Mouse (Mus musculus) midbrain, embryonic 13.5 days (tissue): ENCODE results near the gene Hdac7. TPM values are rescaled to one million over a fixed set of nuclear protein-coding genes. Genes with fewer than 3 reads are reported as not detected.
A peak's percentile ranks its signal among the peaks of the same experiment; 100 is the strongest.

ENCODE experiments used
- ATAC-seq: fragments of 200-750 bp; cut with Nextera tagmentation; 2 replicates; pipeline ENCODE4 v1.8.0; 2017; ENCODE audit warnings: mild to moderate bottlenecking, moderate TSS enrichment, moderate library complexity
- H3K27ac ChIP-seq: fragments of 300-500 bp; sonication (generic); 2 replicates; pipeline ENCODE4 v1.5.1; 2015; ENCODE audit warnings: inconsistent platforms, mild to moderate bottlenecking, moderate library complexity
- H3K27me3 ChIP-seq: fragments of 300-500 bp; sonication (generic); 2 replicates; pipeline ENCODE4 v1.6.1; 2015; ENCODE audit warnings: mild to moderate bottlenecking, inconsistent platforms
- H3K36me3 ChIP-seq: fragments of 300-500 bp; sonication (generic); 2 replicates; pipeline ENCODE4 v1.6.1; 2015; ENCODE audit warnings: mild to moderate bottlenecking, inconsistent platforms
- H3K4me1 ChIP-seq: fragments of 300-500 bp; sonication (generic); replicated peaks from 2 replicates; pipeline ENCODE4 v1.6.1; 2015; ENCODE audit warnings: inconsistent platforms
- H3K4me2 ChIP-seq: fragments of 300-500 bp; sonication (generic); replicated peaks from 2 replicates; pipeline ENCODE4 v1.6.1; 2015; ENCODE audit warnings: moderate library complexity, mild to moderate bottlenecking, inconsistent platforms
- H3K4me3 ChIP-seq: fragments of 300-500 bp; sonication (generic); replicated peaks from 2 replicates; pipeline ENCODE4 v1.5.1; 2015; ENCODE audit warnings: mild to moderate bottlenecking, inconsistent platforms
- H3K9ac ChIP-seq: fragments of 300-500 bp; sonication (generic); replicated peaks from 2 replicates; pipeline ENCODE4 v1.6.1; 2015; ENCODE audit warnings: mild to moderate bottlenecking, inconsistent platforms
- H3K9me3 ChIP-seq: fragments of 300-500 bp; sonication (generic); 2 replicates; pipeline ENCODE4 v1.6.1; 2016; ENCODE audit warnings: mild to moderate bottlenecking, inconsistent platforms
- WGBS: fragments of 180-500 bp; shearing (Covaris S2); methylation state at CpG from one replicate; pipeline ENCODE4 v1.1.7; 2015; 5-methylcytosine and 5-hydroxymethylcytosine counted together
- polyA plus RNA-seq: library from polyadenylated mRNA; unstranded; fragments of >200 nt; fragmentation: Nextera tagmentation; extraction: Ambion mirVana; gene quantifications from 2 replicates; pipeline ENCODE4 v1.2.1, GENCODE M21; 2015

Hdac7 gene
- polyA plus RNA-seq, 1 experiment from 2014 or later: 31.4 TPM

DNA sequence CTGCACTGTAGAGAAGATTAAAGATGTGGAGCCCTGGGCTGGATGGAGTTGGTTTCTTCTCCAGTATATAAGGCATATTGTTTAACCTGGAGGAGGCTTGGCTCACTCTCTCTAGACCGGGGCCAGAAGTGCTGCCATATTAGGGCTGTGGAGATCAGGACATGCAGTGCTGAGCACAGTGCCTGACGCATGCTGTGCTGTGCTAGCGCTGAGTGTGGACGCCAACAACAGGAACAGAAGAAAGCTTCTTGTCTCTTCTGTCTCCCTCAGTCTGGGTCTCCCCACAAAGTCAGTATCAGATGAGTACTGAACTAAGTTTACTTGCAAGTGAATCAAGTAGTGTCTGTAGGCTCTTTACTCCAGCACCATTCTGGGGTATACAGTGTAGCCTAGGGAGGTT is 4.8 kb downstream of the Hdac7 start:
- H3K4me2 ChIP-seq: no peak overlapping the region
- no peak overlapping the region for H3K4me3 ChIP-seq
- 77% methylated on average over 4 of the region's 4 CpGs for WGBS
- H3K9me3 ChIP-seq: no peaks in the 10 kb centered on the region
- no peaks in the 10 kb centered on the region for H3K36me3 ChIP-seq
- H3K27ac ChIP-seq: no peak overlapping the region
- no peak overlapping the region for H3K9ac ChIP-seq
- no peaks in the 10 kb centered on the region for H3K27me3 ChIP-seq
- H3K4me1 ChIP-seq: peaks cover 7% of the 10 kb centered on the region; the same call in 1 of the 2 replicates
- ATAC-seq: no peak

DNA sequence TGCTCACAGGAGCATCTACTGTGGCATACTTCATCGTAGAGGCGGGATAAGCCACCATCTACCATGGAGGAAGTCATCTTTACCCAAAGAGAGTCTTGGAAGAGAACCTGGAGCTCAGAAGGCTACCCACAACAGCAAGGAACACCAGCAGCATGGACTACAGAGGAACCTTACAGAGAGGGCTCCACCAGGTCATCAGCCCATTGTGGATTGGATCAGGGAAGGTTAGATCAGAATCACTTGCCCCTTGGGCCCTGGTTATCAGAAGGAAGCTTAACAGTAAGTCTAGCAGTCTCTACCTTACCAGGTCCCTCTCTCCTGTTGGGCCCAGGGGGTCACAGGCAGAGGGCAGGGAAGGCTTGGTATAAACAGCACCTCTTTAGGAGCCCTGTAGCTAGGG is 5.3 kb downstream of the Hdac7 start:
- Histone ChIP-seq H3K27ac (no peak overlapping the region), H3K36me3 (no peaks in the 10 kb centered on the region), H3K27me3 (no peaks in the 10 kb centered on the region), H3K9ac (no peak overlapping the region), H3K4me2 (no peak overlapping the region), H3K4me1 (peaks cover 7% of the 10 kb centered on the region; the same call in 1 of the 2 replicates), H3K9me3 (no peaks in the 10 kb centered on the region), H3K4me3 (no peak overlapping the region)
- ATAC-seq: no peak
- 93% methylated on average over 2 of the region's 2 CpGs for WGBS

GRCm38 (mm10) chr15:97838395-97838794 is 5.9 kb downstream of the Hdac7 start:
- Histone ChIP-seq H3K9ac (no peak overlapping the region), H3K4me2 (no peak overlapping the region), H3K4me3 (no peak overlapping the region), H3K9me3 (no peaks in the 10 kb centered on the region), H3K27ac (no peak overlapping the region), H3K4me1 (peaks cover 9% of the 10 kb centered on the region; the same call in 1 of the 2 replicates), H3K36me3 (no peaks in the 10 kb centered on the region), H3K27me3 (peaks cover 3% of the 10 kb centered on the region; the same call in 1 of the 2 replicates)
- WGBS: 73% methylated on average over 4 of the region's 4 CpGs
- ATAC-seq: no peak

GRCm38 (mm10) chr15:97837491-97838061 is 6.7 kb downstream of the Hdac7 start:
- no peak overlapping the region for H3K27ac ChIP-seq
- WGBS: 30% methylated on average over 8 of the region's 8 CpGs
- H3K27me3 ChIP-seq: peaks cover 9% of the 10 kb centered on the region; the same call in 1 of the 2 replicates
- H3K4me2 ChIP-seq: no peak overlapping the region
- no peaks in the 10 kb centered on the region for H3K36me3 ChIP-seq
- H3K9me3 ChIP-seq: no peaks in the 10 kb centered on the region
- no peak overlapping the region for H3K4me3 ChIP-seq
- H3K9ac ChIP-seq: no peak overlapping the region
- no peak for ATAC-seq
- peaks cover 17% of the 10 kb centered on the region for H3K4me1 ChIP-seq

GRCm38 (mm10) chr15:97836894-97837247 is 7.4 kb downstream of the Hdac7 start:
- no peaks in the 10 kb centered on the region for H3K9me3 ChIP-seq
- H3K4me2 ChIP-seq: no peak overlapping the region
- no peak overlapping the region for H3K27ac ChIP-seq
- no peaks in the 10 kb centered on the region for H3K36me3 ChIP-seq
- H3K27me3 ChIP-seq: peaks cover 10% of the 10 kb centered on the region; the same call in 1 of the 2 replicates
- H3K4me1 ChIP-seq: peaks cover 24% of the 10 kb centered on the region
- 67% methylated on average over 8 of the region's 8 CpGs for WGBS
- ATAC-seq: no peak
- no peak overlapping the region for H3K9ac ChIP-seq
- H3K4me3 ChIP-seq: no peak overlapping the region

- no peaks in the 10 kb centered on the region for H3K36me3 ChIP-seq
- peaks cover 26% of the 10 kb centered on the region for H3K4me1 ChIP-seq
- no peak overlapping the region for H3K27ac ChIP-seq
- peaks cover 10% of the 10 kb centered on the region; the same call in 1 of the 2 replicates for H3K27me3 ChIP-seq
- no peak overlapping the region for H3K4me2 ChIP-seq
- no peak overlapping the region for H3K4me3 ChIP-seq
- no peak for ATAC-seq
- no peaks in the 10 kb centered on the region for H3K9me3 ChIP-seq
- WGBS: 51% methylated on average over 17 of the region's 17 CpGs
- no peak overlapping the region for H3K9ac ChIP-seq
These were observed 8.0 kb downstream of the Hdac7 start for GRCm38 (mm10) chr15:97836153-97836893.

- ATAC-seq: no peak
These were observed 11.4 kb downstream of the Hdac7 start for GRCm38 (mm10) chr15:97832764-97833479.

DNA sequence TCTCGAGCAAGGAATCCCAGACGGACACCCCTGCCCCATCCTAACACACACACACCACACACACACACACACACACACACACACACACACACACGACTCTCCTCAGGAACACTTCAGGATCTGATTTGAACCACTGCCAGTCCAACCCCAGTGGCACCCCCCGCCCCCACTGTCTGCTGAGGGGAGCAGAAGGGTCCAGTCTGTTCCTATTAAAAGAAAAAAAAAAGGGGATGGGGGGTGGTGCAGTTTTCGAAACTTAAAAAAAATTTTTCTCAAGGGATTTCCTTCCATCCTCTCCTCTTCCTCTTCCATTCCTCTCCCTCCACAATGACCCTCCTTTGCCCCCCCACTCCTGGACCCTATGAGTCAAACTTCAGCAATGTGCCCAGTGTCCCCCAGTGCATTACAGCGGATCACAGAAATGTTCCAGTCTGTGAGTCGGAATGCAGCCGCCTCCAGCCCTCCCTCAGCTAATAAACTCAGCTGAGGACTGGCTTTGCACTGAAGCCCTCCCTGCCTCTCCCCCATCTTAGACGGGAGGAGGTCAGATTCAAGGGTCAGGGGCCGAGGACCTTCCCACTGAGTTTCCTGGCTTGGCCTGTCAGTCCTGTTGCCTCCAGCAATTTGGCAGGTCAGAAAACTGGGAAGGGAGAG is 12.2 kb downstream of the Hdac7 start:
- Histone ChIP-seq H3K9ac (peak overlapping the region; percentile 99), H3K4me3 (peak overlapping the region; percentile 87), H3K9me3 (no peaks in the 10 kb centered on the region), H3K4me1 (peaks cover 52% of the 10 kb centered on the region), H3K27ac (peak overlapping the region; percentile 97), H3K4me2 (peak overlapping the region; percentile 68), H3K27me3 (peaks cover 10% of the 10 kb centered on the region; the same call in 1 of the 2 replicates), H3K36me3 (no peaks in the 10 kb centered on the region)
- no peak for ATAC-seq
- WGBS: 7% methylated on average over 10 of the region's 10 CpGs

More at GRCm38 (mm10) chr15:97832764-97833479, 11.4 kb downstream of the Hdac7 start:
- Histone ChIP-seq H3K4me2 (no peak overlapping the region), H3K9ac (no peak overlapping the region), H3K4me1 (peaks cover 52% of the 10 kb centered on the region), H3K4me3 (no peak overlapping the region), H3K36me3 (no peaks in the 10 kb centered on the region), H3K27me3 (peaks cover 10% of the 10 kb centered on the region; the same call in 1 of the 2 replicates), H3K27ac (no peak overlapping the region), H3K9me3 (no peaks in the 10 kb centered on the region)
- WGBS: 55% methylated on average over 9 of the region's 9 CpGs

GRCm38 (mm10) chr15:97831242-97831986 is 12.9 kb downstream of the Hdac7 start:
- ATAC-seq: peak; percentile 89
- H3K9ac ChIP-seq: peak overlapping the region; percentile 99
- H3K27ac ChIP-seq: peak overlapping the region; percentile 97
- WGBS: under 1% methylated on average over 55 of the region's 84 CpGs
- peaks cover 10% of the 10 kb centered on the region; the same call in 1 of the 2 replicates for H3K27me3 ChIP-seq
- peak overlapping the region; percentile 68 for H3K4me2 ChIP-seq
- H3K4me3 ChIP-seq: peak overlapping the region; percentile 87
- H3K4me1 ChIP-seq: peaks cover 59% of the 10 kb centered on the region
- H3K9me3 ChIP-seq: no peaks in the 10 kb centered on the region
- H3K36me3 ChIP-seq: no peaks in the 10 kb centered on the region

DNA sequence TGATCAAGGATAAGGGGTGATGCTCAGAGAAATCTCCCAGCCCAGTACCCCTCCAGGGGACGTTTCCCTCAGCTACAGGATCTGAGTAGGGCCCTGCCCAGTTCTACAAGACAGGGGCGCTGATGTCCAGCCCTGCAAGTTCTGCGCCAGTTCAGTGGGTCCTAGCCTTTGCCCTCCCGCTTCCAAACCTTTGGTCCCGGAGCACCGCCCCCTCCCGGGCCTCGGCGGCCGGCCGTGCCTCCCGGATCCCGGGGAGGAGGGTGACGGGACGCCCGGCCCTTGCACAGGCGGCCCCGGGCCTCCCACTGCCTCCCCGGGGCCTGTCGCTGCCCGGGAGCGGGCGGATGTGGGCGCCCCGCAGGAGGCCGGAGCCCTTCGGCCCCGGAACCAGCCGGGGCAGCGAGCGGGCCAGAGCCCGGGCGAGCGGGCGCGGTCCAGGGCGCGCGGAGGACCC is 13.5 kb downstream of the Hdac7 start:
- peak overlapping the region; percentile 68 for H3K4me2 ChIP-seq
- peak overlapping the region; percentile 97 for H3K27ac ChIP-seq
- peaks cover 65% of the 10 kb centered on the region for H3K4me1 ChIP-seq
- H3K9ac ChIP-seq: peak overlapping the region; percentile 99
- H3K4me3 ChIP-seq: peak overlapping the region; percentile 87
- WGBS: under 1% methylated on average over 39 of the region's 39 CpGs
- no peaks in the 10 kb centered on the region for H3K9me3 ChIP-seq
- H3K27me3 ChIP-seq: peaks cover 10% of the 10 kb centered on the region; the same call in 1 of the 2 replicates
- ATAC-seq: peak; percentile 59
- H3K36me3 ChIP-seq: no peaks in the 10 kb centered on the region

DNA sequence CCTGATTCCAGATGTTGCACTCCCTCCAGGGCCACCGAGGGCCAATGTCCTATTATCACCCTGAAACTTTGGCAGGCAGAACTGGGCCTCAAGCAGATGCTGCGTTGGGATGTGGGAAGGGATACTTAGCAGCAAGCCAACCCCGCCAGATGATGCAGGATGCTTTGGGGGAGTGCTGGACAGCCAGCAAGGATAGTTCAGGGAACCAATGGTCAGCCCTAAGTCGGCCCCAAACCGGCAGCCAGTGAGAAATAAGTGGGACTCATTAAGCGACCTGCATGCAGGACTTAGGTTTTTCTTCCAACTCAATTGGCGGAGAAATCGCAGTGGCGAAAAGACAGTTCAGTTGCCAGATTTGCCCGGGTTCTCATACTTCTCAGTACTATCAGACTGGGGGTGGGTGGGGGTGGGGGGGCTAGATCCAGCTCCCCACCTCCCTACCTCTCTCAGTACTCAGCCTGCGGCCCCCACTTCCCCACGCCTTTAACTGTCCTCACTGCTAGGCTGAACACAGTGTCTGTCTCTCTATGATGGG is 14.0 kb downstream of the Hdac7 start:
- Histone ChIP-seq H3K4me3 (peak overlapping the region; percentile 87), H3K27ac (peak overlapping the region; percentile 97), H3K4me2 (peak overlapping the region; percentile 68), H3K27me3 (peaks cover 10% of the 10 kb centered on the region; the same call in 1 of the 2 replicates), H3K36me3 (no peaks in the 10 kb centered on the region), H3K4me1 (peaks cover 70% of the 10 kb centered on the region), H3K9ac (peak overlapping the region; percentile 99), H3K9me3 (no peaks in the 10 kb centered on the region)
- no peak for ATAC-seq
- 13% methylated on average over 12 of the region's 12 CpGs for WGBS
